Mouse (Mus musculus) liver, embryonic 14.5 days (tissue): ENCODE measurements at regions not wholly inside any gene's neighbourhood (a gene's known extent, or its start where the extent isn't known, plus 50 kb on each side); places are given as distances from the start of the nearest gene placed in this dataset.

Experiments
- CTCF ChIP-seq: IDR thresholded peaks from 2 replicates; pipeline ENCODE4 v1.5.1; 2016; ENCODE audit warnings: antibody characterized with exemption, low read depth, control low read depth
- EP300 ChIP-seq: IDR thresholded peaks from 2 replicates; pipeline ENCODE4 v1.6.1; 2016; ENCODE audit warnings: antibody characterized with exemption, low read depth

GRCm38 (mm10) chr13:60409706-60410502, 191.8 kb upstream of the Dapk1 start:
- TF ChIP-seq CTCF (no peak), EP300 (no peak)
